Mouse (Mus musculus): ENCODE measurements at regions not wholly inside any gene's neighbourhood (a gene's known extent, or its start where the extent isn't known, plus 50 kb on each side); places are given as distances from the start of the nearest gene placed in this dataset.

- no peak for DNase-seq (ENCODE audit: low spot score)
These were observed 58.4 kb upstream of the Pced1b start for GRCm38 (mm10) chr15:97188545-97188944.

DNA sequence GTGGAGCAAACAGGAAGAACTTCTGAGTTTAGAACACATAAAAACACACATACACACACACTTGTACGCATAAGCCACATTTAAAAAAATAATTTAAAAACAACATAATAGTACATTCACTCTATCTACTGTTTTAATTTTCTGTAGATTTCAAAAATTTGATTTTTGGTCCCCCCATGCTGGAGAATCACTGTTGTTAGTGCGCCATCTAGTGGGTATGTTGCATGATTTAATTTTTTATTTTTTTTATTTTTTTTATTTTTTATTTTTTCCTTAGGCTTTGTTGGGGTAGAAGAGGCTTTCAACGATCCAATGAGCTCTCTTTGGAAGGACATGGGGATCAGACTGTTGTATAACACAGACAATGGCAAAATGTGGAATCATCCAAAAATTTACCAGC lies 59.1 kb upstream of the Pced1b start:
- DNase-seq (ENCODE audit: low spot score) = no peak

GRCm38 (mm10) chr15:97186034-97186433 lies 60.9 kb upstream of the Pced1b start:
- no peak for DNase-seq (ENCODE audit: low spot score)

GRCm38 (mm10) chr15:97182617-97183038 lies 64.3 kb upstream of the Pced1b start:
- peak; percentile 21 for DNase-seq (ENCODE audit: low spot score)

DNA sequence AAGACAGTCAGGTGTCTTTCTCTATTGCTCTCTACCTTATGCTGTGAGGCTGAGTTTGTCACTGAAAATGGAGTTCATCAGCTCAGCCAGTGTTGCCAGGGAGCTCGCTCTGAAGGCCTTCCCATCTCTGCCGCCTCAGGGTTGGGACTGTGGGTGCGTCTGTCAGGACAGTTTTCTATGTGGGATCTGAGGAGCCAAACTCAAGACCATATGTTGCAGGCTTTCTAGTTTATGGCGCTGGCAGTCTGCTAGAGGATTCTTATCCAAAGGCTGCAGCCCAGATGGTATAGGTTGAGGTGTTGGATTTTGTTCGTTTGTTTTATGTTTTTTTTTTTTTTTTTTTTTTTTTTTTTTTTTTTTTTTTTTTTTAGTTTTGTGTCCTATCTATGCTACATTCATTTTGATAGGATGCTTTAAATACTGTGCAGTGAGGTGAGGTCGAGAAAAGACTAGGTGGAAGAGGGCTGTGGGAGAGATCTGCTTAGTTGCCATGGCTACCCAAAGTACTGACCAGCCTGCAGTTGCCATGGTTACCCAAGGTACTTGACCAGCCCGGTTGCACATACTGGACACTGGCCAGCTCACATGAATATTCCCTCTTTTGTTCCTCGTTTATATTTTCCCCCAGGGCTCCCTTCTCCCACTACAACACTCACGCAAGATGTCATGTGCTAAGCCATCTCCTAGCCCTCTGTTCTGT lies 65.8 kb upstream of the Pced1b start:
- no peak for DNase-seq (ENCODE audit: low spot score)

GRCm38 (mm10) chr15:97178286-97178685 lies 68.6 kb upstream of the Pced1b start:
- no peak for DNase-seq (ENCODE audit: low spot score)

DNA sequence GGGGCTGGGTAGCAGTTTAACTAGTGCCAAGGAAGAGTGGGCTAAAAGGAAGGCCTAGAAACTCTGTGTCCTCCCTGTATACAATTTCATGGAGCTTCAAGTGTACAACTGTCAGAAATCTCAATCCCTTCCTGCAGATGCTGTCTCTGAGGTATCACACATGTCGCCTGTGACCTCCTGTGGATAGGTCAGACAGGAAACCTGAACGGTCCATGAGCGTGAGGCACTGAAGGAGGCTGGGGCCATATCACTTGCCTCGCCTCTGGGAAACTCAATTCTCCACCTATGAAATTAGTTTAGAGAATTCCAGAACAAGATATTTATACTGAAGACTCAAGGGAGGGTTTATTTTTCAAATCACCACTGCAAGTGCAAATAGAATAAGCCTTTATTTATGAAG lies 69.1 kb upstream of the Pced1b start:
- no peak for DNase-seq (ENCODE audit: low spot score)

GRCm38 (mm10) chr15:97174989-97175388 lies 71.9 kb upstream of the Pced1b start:
- DNase-seq (ENCODE audit: low spot score) = no peak

DNA sequence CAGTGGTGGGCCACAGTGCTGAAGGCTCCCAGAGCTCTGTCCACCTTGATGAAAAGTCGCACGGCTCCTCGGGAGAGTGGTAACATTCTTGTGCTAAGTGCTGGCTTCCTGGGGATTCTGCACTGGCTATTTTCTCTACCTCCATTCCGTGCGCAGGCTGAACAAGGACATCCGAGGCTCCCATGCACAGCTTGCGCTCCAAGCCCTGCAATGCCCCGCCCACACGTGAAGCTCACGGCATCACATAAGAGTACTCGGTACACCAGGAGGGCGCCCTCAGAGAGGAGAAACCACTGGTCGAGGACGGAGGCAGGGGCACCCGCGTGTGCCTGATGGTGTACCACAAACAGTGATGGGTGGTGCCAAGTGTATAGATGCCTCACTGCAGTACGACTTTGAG lies 73.7 kb upstream of the Pced1b start:
- no peak for DNase-seq (ENCODE audit: low spot score)

- peak; percentile 74 for DNase-seq (ENCODE audit: low spot score)
These were observed 76.8 kb upstream of the Pced1b start for GRCm38 (mm10) chr15:97170074-97170473.

GRCm38 (mm10) chr15:97169381-97169780 lies 77.5 kb upstream of the Pced1b start:
- DNase-seq (ENCODE audit: low spot score) = no peak

GRCm38 (mm10) chr15:97167116-97167515 lies 79.8 kb upstream of the Pced1b start:
- DNase-seq (ENCODE audit: low spot score) = no peak

- DNase-seq (ENCODE audit: low spot score) = no peak
These were observed 82.3 kb upstream of the Pced1b start for GRCm38 (mm10) chr15:97164616-97165015.

DNA sequence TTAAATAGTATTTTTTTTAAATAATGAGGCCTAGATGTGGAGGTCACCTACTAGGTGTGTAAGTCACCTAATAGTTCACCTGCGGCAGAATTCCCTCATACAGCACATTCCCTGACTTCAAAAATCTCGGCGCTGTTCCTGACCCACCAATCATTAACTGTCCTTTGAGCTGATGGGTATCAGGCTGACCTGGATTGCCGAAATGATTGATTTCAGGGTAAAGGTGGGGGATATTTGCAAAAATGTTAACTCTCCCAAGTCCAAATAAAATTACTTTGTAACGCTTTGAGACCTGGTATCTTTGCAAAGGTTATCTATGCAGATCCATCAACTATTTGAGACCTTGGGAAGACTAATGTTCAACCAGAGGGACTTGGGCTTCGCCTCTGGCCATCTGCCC lies 82.9 kb upstream of the Pced1b start:
- DNase-seq (ENCODE audit: low spot score) = no peak

DNA sequence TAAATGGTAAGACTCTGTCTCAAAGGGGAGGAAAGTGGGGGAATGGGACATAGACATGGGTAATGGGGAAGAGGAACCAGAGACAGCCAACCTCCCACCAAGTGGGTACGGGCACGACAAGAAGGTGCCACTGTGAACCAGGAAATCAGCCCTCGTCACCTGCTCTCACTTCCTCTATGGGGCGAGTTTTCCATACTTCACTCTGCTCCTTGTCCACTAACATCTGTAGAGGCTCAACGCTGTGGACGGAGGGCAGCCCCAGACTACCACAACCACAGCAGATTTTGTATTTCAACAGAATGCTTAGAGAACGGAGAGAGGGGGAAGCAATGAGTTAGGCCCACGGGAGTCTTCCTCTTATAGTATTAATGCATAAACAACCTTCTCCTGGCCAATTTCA lies 83.8 kb upstream of the Pced1b start:
- no peak for DNase-seq (ENCODE audit: low spot score)

GRCm38 (mm10) chr15:97162305-97162704 lies 84.6 kb upstream of the Pced1b start:
- DNase-seq (ENCODE audit: low spot score) = no peak

GRCm38 (mm10) chr15:97161530-97161929 lies 85.4 kb upstream of the Pced1b start:
- DNase-seq (ENCODE audit: low spot score) = no peak

- DNase-seq (ENCODE audit: low spot score) = no peak
These were observed 94.6 kb upstream of the Pced1b start for GRCm38 (mm10) chr15:97152354-97152753.

- DNase-seq (ENCODE audit: low spot score) = no peak
These were observed 95.1 kb upstream of the Pced1b start for GRCm38 (mm10) chr15:97151793-97152192.

- no peak for DNase-seq (ENCODE audit: low spot score)
These were observed 95.4 kb upstream of the Slc38a4 start for GRCm38 (mm10) chr15:97150983-97151735.

- DNase-seq (ENCODE audit: low spot score) = no peak
These were observed 86.2 kb upstream of the Slc38a4 start for GRCm38 (mm10) chr15:97141958-97142357.

DNA sequence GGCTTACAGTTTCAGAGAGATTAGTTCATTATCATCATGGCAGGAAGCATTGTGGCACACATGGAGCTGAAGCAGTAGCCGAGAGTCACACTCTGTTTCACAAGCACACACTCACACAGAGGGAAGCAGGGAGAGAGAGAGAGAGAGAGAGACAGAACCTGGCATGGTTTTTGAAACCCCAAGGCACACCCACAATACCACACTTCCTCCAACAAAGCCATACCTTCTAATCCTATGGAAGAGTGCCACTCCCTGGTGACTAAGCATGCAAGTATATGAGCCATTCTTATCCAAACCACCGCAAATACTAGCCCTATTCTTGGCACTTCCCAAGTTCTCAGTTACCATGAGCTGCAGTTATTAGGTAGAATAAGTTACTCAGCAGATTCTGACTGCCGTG lies 82.5 kb upstream of the Slc38a4 start:
- DNase-seq (ENCODE audit: low spot score) = no peak

DNA sequence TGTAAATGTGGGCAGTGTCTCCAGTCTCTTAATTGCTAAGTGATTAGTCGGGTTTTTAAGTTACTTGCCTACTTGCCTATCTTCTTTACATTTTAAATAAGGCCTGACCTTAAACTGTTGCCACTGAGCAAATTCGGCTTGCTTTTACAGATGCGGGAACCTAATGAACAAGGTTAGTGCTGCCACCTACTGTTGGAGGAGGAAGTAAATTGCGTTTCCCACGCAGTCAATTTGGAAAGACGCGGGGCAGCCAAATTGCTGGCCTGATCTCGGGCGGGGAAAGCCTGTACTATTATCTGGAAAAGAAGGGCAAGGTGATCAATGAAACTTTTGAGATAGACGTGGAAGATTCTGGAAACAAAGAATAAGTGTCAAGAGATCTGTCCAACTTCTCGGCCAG lies 79.5 kb upstream of the Slc38a4 start:
- DNase-seq (ENCODE audit: low spot score) = peak; percentile 49
